Mouse (Mus musculus) ovary, postnatal 14 days (tissue): ENCODE data around the gene Nkd1.

Source experiments
- DNase-seq: peaks from one replicate; pipeline ENCODE4 v3.0.0; 2022; ENCODE audit warnings: low spot score

Gene Nkd1

GRCm38 (mm10) chr8:88537998-88538975 lies 17.1 kb downstream of the Nkd1 start:
- peak; percentile 55 for DNase-seq

GRCm38 (mm10) chr8:88538976-88539371 lies 17.8 kb downstream of the Nkd1 start:
- no peak for DNase-seq

GRCm38 (mm10) chr8:88539963-88540362 lies 18.8 kb downstream of the Nkd1 start:
- no peak for DNase-seq

GRCm38 (mm10) chr8:88542596-88543213 lies 21.6 kb downstream of the Nkd1 start:
- no peak for DNase-seq

- no peak for DNase-seq
Measured at GRCm38 (mm10) chr8:88544677-88545076, 23.5 kb downstream of the Nkd1 start.

- DNase-seq = no peak
Measured at GRCm38 (mm10) chr8:88545441-88545840, 24.3 kb downstream of the Nkd1 start.

- no peak for DNase-seq
Measured at GRCm38 (mm10) chr8:88546032-88546732, 25.0 kb downstream of the Nkd1 start.

GRCm38 (mm10) chr8:88555669-88556068 lies 34.5 kb downstream of the Nkd1 start:
- DNase-seq = no peak

- no peak for DNase-seq
Measured at GRCm38 (mm10) chr8:88559985-88560473, 38.9 kb downstream of the Nkd1 start.

GRCm38 (mm10) chr8:88561402-88561801 lies 40.2 kb downstream of the Nkd1 start:
- DNase-seq = no peak

GRCm38 (mm10) chr8:88564256-88564903 lies 43.2 kb downstream of the Nkd1 start:
- DNase-seq = no peak

GRCm38 (mm10) chr8:88566119-88566518 lies 45.0 kb downstream of the Nkd1 start:
- no peak for DNase-seq

- DNase-seq = no peak
Measured at GRCm38 (mm10) chr8:88567314-88568121, 46.4 kb downstream of the Nkd1 start.

- DNase-seq = no peak
Measured at GRCm38 (mm10) chr8:88568211-88568610, 47.1 kb downstream of the Nkd1 start.

- DNase-seq = no peak
Measured at GRCm38 (mm10) chr8:88569366-88569765, 48.2 kb downstream of the Nkd1 start.

- DNase-seq = no peak
Measured at GRCm38 (mm10) chr8:88570293-88570998, 49.3 kb downstream of the Nkd1 start.

GRCm38 (mm10) chr8:88571434-88572184 lies 50.5 kb downstream of the Nkd1 start:
- no peak for DNase-seq

- DNase-seq = no peak
Measured at GRCm38 (mm10) chr8:88572185-88572909, 51.2 kb downstream of the Nkd1 start.
